Mouse (Mus musculus): ENCODE results near the gene Usp49. TPM values are rescaled to one million over a fixed set of nuclear protein-coding genes. Genes with fewer than 3 reads are reported as not detected.

The Usp49 gene
- polyA plus RNA-seq (2012; rRNA removed) = 17.6 and 20.8 TPM in 2 replicates
- polyA plus RNA-seq (2014; fragmentation: Nextera tagmentation; extraction: Ambion mirVana) = 5.0 and 5.2 TPM in 2 replicates

GRCm38 (mm10) chr17:47630678-47631065, at the start of gene Usp49:
Gene Usp49, plus strand, starts transcription at chr17:47630690.
- no peak for DNase-seq (ENCODE audit: low spot score)
- H3K4me1 ChIP-seq (ENCODE audit: control insufficient read depth, insufficient read depth, low read length) = peaks cover 12% of the 10 kb centered on the region
- peak within 1 kb of the TSS; percentile 70 for H3K9ac ChIP-seq (ENCODE audit: low read depth, low read length, severe bottlenecking)
- WGBS = 0% methylated on average over 3 of the region's 3 CpGs
- TF ChIP-seq POLR2A (IDR thresholded peaks at IDR 0.05; ENCODE audit: borderline replicate concordance, extremely low read depth, insufficient read depth, insufficient read length) = no peak
- H3K9me3 ChIP-seq (ENCODE audit: control insufficient read depth, low read length) = no peaks in the 10 kb centered on the region
- no peaks in the 10 kb centered on the region for H3K27me3 ChIP-seq (ENCODE audit: control insufficient read depth, insufficient read depth, low read length)
- ATAC-seq (ENCODE audit: low FRiP score, low read depth) = no peak
- H3K4me2 ChIP-seq (replicated peaks; ENCODE audit: low read depth, low read length, severe bottlenecking) = peak within 1 kb of the TSS; percentile 84
- peaks cover 5% of the 10 kb centered on the region for H3K36me3 ChIP-seq (ENCODE audit: control insufficient read depth, insufficient read depth, low read length)
- H3K4me3 ChIP-seq (replicated peaks; ENCODE audit: low read length) = peak within 1 kb of the TSS; percentile 67
- peak within 1 kb of the TSS; percentile 90 for H3K27ac ChIP-seq (replicated peaks; ENCODE audit: low read depth, low read length)

- no peaks in the 10 kb centered on the region for H3K4me1 ChIP-seq (ENCODE audit: control insufficient read depth, insufficient read depth, low read length)
- no peak overlapping the region for H3K4me3 ChIP-seq (replicated peaks; ENCODE audit: low read length)
- DNase-seq (ENCODE audit: low spot score) (no peak), ATAC-seq (ENCODE audit: low FRiP score, low read depth) (no peak)
- no peaks in the 10 kb centered on the region for H3K27me3 ChIP-seq (ENCODE audit: control insufficient read depth, insufficient read depth, low read length)
- H3K27ac ChIP-seq (replicated peaks; ENCODE audit: low read depth, low read length) = no peak overlapping the region
- no peak for TF ChIP-seq POLR2A (IDR thresholded peaks at IDR 0.05; ENCODE audit: borderline replicate concordance, extremely low read depth, insufficient read depth, insufficient read length)
- H3K9ac ChIP-seq (ENCODE audit: low read depth, low read length, severe bottlenecking) = no peak overlapping the region
- no peaks in the 10 kb centered on the region for H3K9me3 ChIP-seq (ENCODE audit: control insufficient read depth, low read length)
- 74% methylated on average over 4 of the region's 4 CpGs for WGBS
- no peak overlapping the region for H3K4me2 ChIP-seq (replicated peaks; ENCODE audit: low read depth, low read length, severe bottlenecking)
- no peaks in the 10 kb centered on the region for H3K36me3 ChIP-seq (ENCODE audit: control insufficient read depth, insufficient read depth, low read length)
These were observed 49.5 kb upstream of the Usp49 start for GRCm38 (mm10) chr17:47580962-47581361.

DNA sequence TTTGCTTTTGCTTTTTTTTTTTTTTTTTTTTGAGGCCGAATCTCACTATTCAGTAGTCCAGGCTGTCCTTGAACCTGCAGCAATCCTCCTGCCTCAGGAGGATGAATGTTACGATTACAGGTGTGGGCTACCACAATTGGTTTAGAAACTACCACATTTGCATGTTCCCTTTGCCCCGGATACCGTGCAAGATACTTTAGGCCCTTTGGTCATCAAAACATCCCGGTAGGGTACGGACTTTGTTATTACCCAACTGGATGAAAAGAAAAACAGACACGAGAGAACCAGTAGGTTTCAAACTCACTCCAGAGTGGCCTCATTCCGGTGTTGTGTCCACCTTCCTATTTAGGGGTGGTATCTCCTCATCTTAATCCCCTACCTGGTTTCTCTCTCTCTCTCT, 42.0 kb upstream of the Usp49 start:
- no peak for TF ChIP-seq POLR2A (IDR thresholded peaks at IDR 0.05; ENCODE audit: borderline replicate concordance, extremely low read depth, insufficient read depth, insufficient read length)
- Histone ChIP-seq H3K9ac (ENCODE audit: low read depth, low read length, severe bottlenecking) (no peak overlapping the region), H3K4me1 (ENCODE audit: control insufficient read depth, insufficient read depth, low read length) (no peaks in the 10 kb centered on the region; the same call in 1 of the 2 replicates), H3K27me3 (ENCODE audit: control insufficient read depth, insufficient read depth, low read length) (no peaks in the 10 kb centered on the region), H3K9me3 (ENCODE audit: control insufficient read depth, low read length) (no peaks in the 10 kb centered on the region), H3K4me3 (replicated peaks; ENCODE audit: low read length) (no peak overlapping the region), H3K36me3 (ENCODE audit: control insufficient read depth, insufficient read depth, low read length) (no peaks in the 10 kb centered on the region), H3K4me2 (replicated peaks; ENCODE audit: low read depth, low read length, severe bottlenecking) (no peak overlapping the region), H3K27ac (replicated peaks; ENCODE audit: low read depth, low read length) (no peak overlapping the region)
- WGBS = 68% methylated on average over 8 of the region's 8 CpGs
- no peak for ATAC-seq (ENCODE audit: low FRiP score, low read depth)
- no peak for DNase-seq (ENCODE audit: low spot score)

DNA sequence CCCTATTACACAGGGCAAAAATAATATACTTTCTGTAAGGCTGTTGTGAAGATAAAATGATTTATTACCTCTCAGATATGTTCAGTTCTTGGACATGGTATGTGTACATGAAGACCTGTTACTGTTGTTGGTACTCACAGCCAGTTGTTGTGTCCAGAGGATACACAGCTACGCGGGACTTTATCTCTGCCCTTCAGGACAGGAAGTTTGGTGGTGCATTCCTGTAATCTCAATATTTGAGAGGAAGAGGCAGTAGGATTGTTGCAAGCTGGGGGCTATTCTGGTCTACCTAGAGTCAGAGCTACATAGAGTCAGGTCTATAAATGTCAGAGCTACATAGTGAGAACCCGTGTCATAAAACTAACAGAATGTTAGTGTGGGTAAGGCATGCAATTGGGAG, 39.4 kb upstream of the Usp49 start:
- H3K27me3 ChIP-seq (ENCODE audit: control insufficient read depth, insufficient read depth, low read length) = no peaks in the 10 kb centered on the region
- peaks cover 3% of the 10 kb centered on the region; the same call in 1 of the 2 replicates for H3K36me3 ChIP-seq (ENCODE audit: control insufficient read depth, insufficient read depth, low read length)
- no peak overlapping the region for H3K4me3 ChIP-seq (replicated peaks; ENCODE audit: low read length)
- 85% methylated on average over 3 of the region's 3 CpGs for WGBS
- H3K27ac ChIP-seq (replicated peaks; ENCODE audit: low read depth, low read length) = no peak overlapping the region
- no peak for ATAC-seq (ENCODE audit: low FRiP score, low read depth)
- H3K4me2 ChIP-seq (replicated peaks; ENCODE audit: low read depth, low read length, severe bottlenecking) = no peak overlapping the region
- H3K4me1 ChIP-seq (ENCODE audit: control insufficient read depth, insufficient read depth, low read length) = peaks cover 2% of the 10 kb centered on the region
- no peak for DNase-seq (ENCODE audit: low spot score)
- TF ChIP-seq POLR2A (IDR thresholded peaks at IDR 0.05; ENCODE audit: borderline replicate concordance, extremely low read depth, insufficient read depth, insufficient read length) = no peak
- H3K9me3 ChIP-seq (ENCODE audit: control insufficient read depth, low read length) = no peaks in the 10 kb centered on the region
- H3K9ac ChIP-seq (ENCODE audit: low read depth, low read length, severe bottlenecking) = no peak overlapping the region

- H3K9ac ChIP-seq (ENCODE audit: low read depth, low read length, severe bottlenecking) = peak overlapping the region; percentile 82
- DNase-seq (ENCODE audit: low spot score) (peak; percentile 97), ATAC-seq (ENCODE audit: low FRiP score, low read depth) (peak; percentile 84)
- no peaks in the 10 kb centered on the region for H3K27me3 ChIP-seq (ENCODE audit: control insufficient read depth, insufficient read depth, low read length)
- H3K36me3 ChIP-seq (ENCODE audit: control insufficient read depth, insufficient read depth, low read length) = peaks cover 25% of the 10 kb centered on the region
- H3K4me2 ChIP-seq (replicated peaks; ENCODE audit: low read depth, low read length, severe bottlenecking) = peak overlapping the region; percentile 89
- 0 out of 2 replicates have a peak, but pooled peaks have one; percentile 53 for TF ChIP-seq POLR2A (IDR thresholded peaks at IDR 0.05; ENCODE audit: borderline replicate concordance, extremely low read depth, insufficient read depth, insufficient read length)
- peak overlapping the region; percentile 90 for H3K4me3 ChIP-seq (replicated peaks; ENCODE audit: low read length)
- no peaks in the 10 kb centered on the region for H3K9me3 ChIP-seq (ENCODE audit: control insufficient read depth, low read length)
- 1% methylated on average over 42 of the region's 63 CpGs for whole genome bisulfite sequencing
- H3K27ac ChIP-seq (replicated peaks; ENCODE audit: low read depth, low read length) = peak overlapping the region; percentile 96
- peaks cover 24% of the 10 kb centered on the region for H3K4me1 ChIP-seq (ENCODE audit: control insufficient read depth, insufficient read depth, low read length)
These were observed 37.2 kb upstream of the Usp49 start for GRCm38 (mm10) chr17:47593215-47593853.

All from limb, embryonic 14.5 days (tissue).